Mouse (Mus musculus): ENCODE measurements around the gene Nphs1. TPM values are rescaled to one million over a fixed set of nuclear protein-coding genes. Genes with fewer than 3 reads are reported as not detected.
"Not testable (repeated sequence)": the region's sequence is repeated elsewhere in the genome, so short reads cannot be mapped to it uniquely, and the experiment has no call there.

Gene Nphs1
- polyA plus RNA-seq, 1 experiment from 2014 or later, result not detected

DNA sequence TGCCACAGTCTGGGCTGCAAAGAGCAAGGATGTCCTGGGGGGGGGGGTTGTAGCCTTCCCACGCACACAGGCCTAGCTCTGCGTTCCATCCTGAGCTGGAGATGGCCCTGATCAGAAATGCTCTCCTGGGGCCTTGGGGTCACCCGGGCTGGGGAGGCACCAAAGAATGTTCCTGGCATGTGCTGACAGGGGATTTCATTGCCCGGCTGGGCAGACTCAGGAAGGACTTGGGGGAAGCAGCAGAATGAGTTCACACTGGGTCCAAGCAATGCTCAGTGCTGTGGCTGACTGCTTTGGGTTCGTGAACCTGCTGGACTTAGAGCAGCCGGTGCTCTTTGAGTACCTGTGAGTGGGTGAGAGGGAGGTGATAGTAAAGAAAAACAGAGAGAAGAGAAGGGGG is 1.4 kb downstream of the Nphs1 start:
- WGBS, result 41% methylated on average over 6 of the region's 6 CpGs
- no peaks in the 10 kb centered on the region for H3K36me3 ChIP-seq
- no peak overlapping the region for H3K9ac ChIP-seq (replicated peaks)

DNA sequence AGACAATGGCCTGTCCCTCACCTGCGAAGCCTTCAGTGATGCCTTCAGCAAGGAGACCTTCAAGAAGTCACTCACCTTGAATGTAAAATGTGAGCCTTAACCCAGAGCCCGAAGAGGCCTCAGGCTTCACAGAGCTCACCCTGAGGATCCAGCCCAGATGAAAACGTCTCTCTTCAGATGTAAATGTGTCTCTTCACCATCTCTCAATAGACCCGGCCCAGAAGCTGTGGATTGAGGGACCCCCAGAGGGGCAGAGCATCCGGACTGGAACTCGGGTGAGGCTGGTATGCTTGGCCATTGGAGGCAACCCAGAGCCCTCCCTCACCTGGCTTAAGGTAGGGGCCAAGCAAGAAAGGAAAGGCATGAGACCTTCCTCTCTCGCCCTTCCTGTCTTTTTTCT is 5.5 kb downstream of the Nphs1 start:
- no peak overlapping the region for H3K9ac ChIP-seq (replicated peaks)
- H3K9me3 ChIP-seq, result no peaks in the 10 kb centered on the region
- no peaks in the 10 kb centered on the region for H3K36me3 ChIP-seq
- 30% methylated on average over 7 of the region's 7 CpGs for WGBS
- H3K4me3 ChIP-seq (replicated peaks), result no peak overlapping the region
- no peak for ATAC-seq (ENCODE audit: insufficient number of reproducible peaks, insufficient read depth, low FRiP score, low TSS enrichment, low read depth)
- H3K27me3 ChIP-seq, result peaks cover 97% of the 10 kb centered on the region
- peaks cover 5% of the 10 kb centered on the region for H3K4me1 ChIP-seq (replicated peaks)
- no peak overlapping the region for H3K27ac ChIP-seq
- no peak overlapping the region for H3K4me2 ChIP-seq

More for the DNA sequence above, 1.4 kb downstream of the Nphs1 start:
- no peak overlapping the region for H3K27ac ChIP-seq
- H3K4me2 ChIP-seq, result no peak overlapping the region
- H3K4me1 ChIP-seq (replicated peaks), result peaks cover 14% of the 10 kb centered on the region
- H3K9me3 ChIP-seq, result no peaks in the 10 kb centered on the region; the same call in 1 of the 2 replicates
- no peak for ATAC-seq (ENCODE audit: insufficient number of reproducible peaks, insufficient read depth, low FRiP score, low TSS enrichment, low read depth)
- no peak overlapping the region for H3K4me3 ChIP-seq (replicated peaks)
- peaks cover 97% of the 10 kb centered on the region for H3K27me3 ChIP-seq

DNA sequence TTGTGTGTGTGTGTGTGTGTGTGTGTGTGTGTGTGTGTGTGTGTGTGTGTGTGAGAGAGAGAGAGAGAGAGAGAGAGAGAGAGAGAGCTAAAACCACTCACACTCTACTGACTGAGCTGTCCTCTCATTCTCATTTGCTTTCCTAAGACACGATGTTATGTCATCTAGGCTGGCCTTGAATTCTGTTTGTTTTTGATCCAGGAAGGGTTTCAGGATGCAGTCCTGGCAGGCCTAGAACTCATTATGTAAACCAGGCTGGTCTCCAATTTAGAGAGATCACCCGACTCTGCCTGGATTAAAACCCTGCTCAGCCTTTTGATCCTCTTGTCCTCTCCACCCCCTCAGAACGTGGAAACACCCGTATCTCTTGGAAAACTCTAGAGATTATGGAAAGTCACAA is 5.9 kb downstream of the Nphs1 start:
- Histone ChIP-seq H3K4me1 (replicated peaks) (peaks cover 5% of the 10 kb centered on the region), H3K4me2 (no peak overlapping the region), H3K36me3 (no peaks in the 10 kb centered on the region), H3K9me3 (no peaks in the 10 kb centered on the region), H3K27ac (no peak overlapping the region), H3K4me3 (replicated peaks) (no peak overlapping the region), H3K9ac (replicated peaks) (no peak overlapping the region), H3K27me3 (peaks cover 95% of the 10 kb centered on the region)
- WGBS, result 24% methylated on average over 4 of the region's 4 CpGs
- ATAC-seq (ENCODE audit: insufficient number of reproducible peaks, insufficient read depth, low FRiP score, low TSS enrichment, low read depth), result no peak

DNA sequence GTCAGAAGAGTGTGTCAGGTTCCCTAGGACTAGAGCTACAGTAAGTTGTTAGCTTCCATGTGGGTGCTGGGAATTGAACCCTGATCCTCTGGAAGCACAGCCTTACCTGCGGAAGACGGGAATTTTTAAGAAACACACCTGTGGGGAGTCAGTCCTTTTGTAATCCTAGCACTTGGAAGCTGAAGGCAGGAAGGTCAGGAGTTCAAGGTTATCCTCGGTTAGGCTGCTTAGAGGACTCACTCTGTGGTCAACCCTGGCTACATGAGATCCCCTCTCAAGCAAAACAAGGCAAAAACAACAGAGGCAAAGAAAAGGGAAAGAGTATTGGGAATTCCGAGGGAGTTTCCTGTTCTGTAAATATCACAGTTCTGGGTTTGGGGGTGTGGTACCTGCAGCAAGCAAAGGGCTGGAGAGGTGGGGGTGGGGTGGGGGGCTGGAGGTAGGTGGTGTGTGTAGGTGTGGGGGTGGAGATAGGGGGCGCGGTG is 6.7 kb downstream of the Nphs1 start:
- Histone ChIP-seq H3K4me3 (replicated peaks) (no peak overlapping the region), H3K27me3 (peaks cover 86% of the 10 kb centered on the region), H3K9ac (replicated peaks) (no peak overlapping the region), H3K4me1 (replicated peaks) (peaks cover 5% of the 10 kb centered on the region), H3K4me2 (no peak overlapping the region), H3K9me3 (no peaks in the 10 kb centered on the region), H3K36me3 (no peaks in the 10 kb centered on the region), H3K27ac (no peak overlapping the region)
- 13% methylated on average over 6 of the region's 6 CpGs for WGBS
- no peak for ATAC-seq (ENCODE audit: insufficient number of reproducible peaks, insufficient read depth, low FRiP score, low TSS enrichment, low read depth)

DNA sequence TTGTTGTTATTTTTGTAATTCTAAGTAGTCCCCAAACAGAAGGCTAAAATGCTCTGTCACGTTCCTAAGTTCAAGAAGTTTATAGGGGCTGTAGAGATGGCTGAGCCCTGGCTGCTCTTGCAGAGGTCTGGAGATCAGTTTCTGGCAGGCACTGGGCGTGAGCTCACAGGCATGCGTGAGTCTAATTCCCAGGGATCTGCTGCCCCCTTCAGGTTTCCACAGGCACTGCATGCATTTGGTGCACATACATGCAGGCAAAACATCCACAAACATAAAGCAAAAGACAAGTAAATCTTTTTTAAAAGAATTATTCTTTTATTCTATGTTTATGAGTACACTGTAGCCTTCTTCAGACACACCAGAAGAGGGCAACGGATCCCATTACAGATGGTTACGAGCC is 14.3 kb downstream of the Nphs1 start:
- no peak overlapping the region for H3K9ac ChIP-seq (replicated peaks)
- no peaks in the 10 kb centered on the region for H3K36me3 ChIP-seq
- peaks cover 6% of the 10 kb centered on the region; the same call in 1 of the 2 replicates for H3K9me3 ChIP-seq
- peaks cover 2% of the 10 kb centered on the region; the same call in 1 of the 2 replicates for H3K4me1 ChIP-seq (replicated peaks)
- H3K4me2 ChIP-seq, result no peak overlapping the region
- no peak overlapping the region for H3K27ac ChIP-seq
- no peak overlapping the region for H3K4me3 ChIP-seq (replicated peaks)
- 39% methylated on average over 5 of the region's 5 CpGs for WGBS
- no peak for ATAC-seq (ENCODE audit: insufficient number of reproducible peaks, insufficient read depth, low FRiP score, low TSS enrichment, low read depth)
- H3K27me3 ChIP-seq, result peaks cover 18% of the 10 kb centered on the region

DNA sequence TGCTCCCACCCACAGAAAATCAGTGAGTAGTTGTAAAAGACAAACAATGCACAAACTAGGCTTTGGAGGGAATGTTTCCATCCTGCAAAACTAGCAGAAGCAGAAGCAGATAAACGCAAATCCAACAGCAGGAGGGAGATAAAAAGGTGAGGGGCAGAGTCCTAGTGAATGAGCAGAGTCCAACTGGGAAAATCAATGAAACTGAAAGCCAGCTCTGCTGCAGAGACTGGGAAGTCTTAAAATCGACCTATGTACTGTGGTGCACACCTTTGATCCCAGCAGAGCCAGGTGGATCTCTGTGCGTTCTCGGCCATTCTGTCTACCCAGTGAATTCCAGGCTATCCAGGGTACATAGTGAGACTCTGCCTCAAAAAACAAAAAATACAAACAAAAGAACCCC is 16.9 kb downstream of the Nphs1 start:
- peaks cover 25% of the 10 kb centered on the region for H3K27me3 ChIP-seq
- H3K27ac ChIP-seq, result no peak overlapping the region
- no peak overlapping the region for H3K4me3 ChIP-seq (replicated peaks)
- H3K36me3 ChIP-seq, result no peaks in the 10 kb centered on the region
- no peak for ATAC-seq (ENCODE audit: insufficient number of reproducible peaks, insufficient read depth, low FRiP score, low TSS enrichment, low read depth)
- H3K4me1 ChIP-seq (replicated peaks), result 0 out of 2 replicates have a peak, but pooled peaks cover 4% of the 10 kb centered on the region
- no peak overlapping the region for H3K4me2 ChIP-seq
- 74% methylated on average over 4 of the region's 4 CpGs for WGBS
- H3K9me3 ChIP-seq, result peaks cover 6% of the 10 kb centered on the region; the same call in 1 of the 2 replicates
- no peak overlapping the region for H3K9ac ChIP-seq (replicated peaks)

DNA sequence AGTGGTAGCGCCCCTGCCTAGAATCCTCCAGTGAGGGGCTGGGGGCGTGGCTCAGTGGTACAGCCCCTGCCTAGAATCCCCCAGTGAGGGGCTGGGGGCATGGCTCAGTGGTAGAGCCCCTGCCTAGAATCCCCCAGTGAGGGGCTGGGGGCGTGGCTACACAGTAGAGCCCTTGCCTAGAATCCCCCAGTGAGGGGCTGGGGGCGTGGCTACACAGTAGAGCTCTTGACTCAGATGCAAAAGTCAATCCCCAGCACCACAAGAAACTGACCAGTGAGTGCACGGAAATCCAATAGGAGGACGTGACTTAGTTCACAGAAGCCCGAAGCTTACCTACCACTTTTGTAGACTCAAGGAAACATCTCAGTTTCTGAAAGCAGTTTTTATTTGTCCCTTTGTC is 18.0 kb downstream of the Nphs1 start:
- not testable (repeated sequence) for H3K27ac ChIP-seq; H3K4me2 ChIP-seq; H3K4me1 ChIP-seq (replicated peaks); H3K9me3 ChIP-seq; H3K9ac ChIP-seq (replicated peaks); ATAC-seq (ENCODE audit: insufficient number of reproducible peaks, insufficient read depth, low FRiP score, low TSS enrichment, low read depth); H3K36me3 ChIP-seq; H3K4me3 ChIP-seq (replicated peaks)
- 87% methylated on average over 7 of the region's 7 CpGs for WGBS
- peaks cover 27% of the 10 kb centered on the region for H3K27me3 ChIP-seq

DNA sequence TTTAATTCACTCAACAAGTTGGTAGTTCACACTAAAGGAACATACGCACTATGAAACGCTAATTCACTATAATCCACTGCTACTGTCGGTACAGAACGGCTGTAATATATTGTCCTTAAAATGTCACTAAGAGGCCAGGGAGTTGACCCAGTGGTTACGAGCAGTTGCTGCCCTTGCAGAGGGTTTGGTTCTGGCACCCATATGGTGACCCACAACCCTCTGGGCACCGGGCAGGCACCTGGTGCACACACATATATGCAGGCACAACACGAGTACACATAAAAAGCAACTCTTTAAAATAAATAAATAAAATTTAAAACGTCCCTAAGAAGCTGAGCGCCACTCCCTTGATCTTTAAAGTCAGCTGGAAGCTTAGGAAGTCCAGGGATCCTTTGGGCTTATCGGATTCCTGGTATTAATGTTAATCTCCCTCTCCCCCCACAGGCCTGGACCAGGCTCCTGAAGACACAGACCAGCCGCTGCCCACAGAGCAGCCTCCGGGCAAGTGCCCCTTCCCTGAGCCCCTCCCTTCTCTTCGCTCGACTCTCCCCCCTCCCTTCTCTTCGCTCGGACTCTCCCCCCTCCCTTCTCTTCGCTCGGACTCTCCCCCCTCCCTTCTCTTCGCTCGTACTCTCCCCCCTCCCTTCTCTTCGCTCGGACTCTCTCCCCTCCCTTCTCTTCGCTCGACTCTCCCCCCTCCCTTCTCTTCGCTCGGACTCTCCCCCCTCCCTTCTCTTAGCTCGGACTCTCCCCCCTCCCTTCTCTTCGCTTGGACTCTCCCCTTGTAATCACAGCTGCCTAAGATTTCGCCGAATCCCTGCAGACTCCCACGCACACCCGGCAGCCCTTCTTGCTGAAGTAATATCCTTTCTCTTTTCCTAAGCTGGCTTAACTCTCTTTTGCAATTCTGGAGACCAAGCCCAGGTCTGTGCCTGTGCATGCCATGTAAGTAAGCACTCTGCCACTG is 19.6 kb downstream of the Nphs1 start:
- Histone ChIP-seq H3K9me3 (no peaks in the 10 kb centered on the region; the same call in 1 of the 2 replicates), H3K4me2 (peak overlapping the region; percentile 55), H3K27ac (no peak overlapping the region), H3K4me1 (replicated peaks) (0 out of 2 replicates have a peak, but pooled peaks cover 4% of the 10 kb centered on the region), H3K27me3 (peaks cover 38% of the 10 kb centered on the region), H3K36me3 (no peaks in the 10 kb centered on the region), H3K9ac (replicated peaks) (no peak overlapping the region), H3K4me3 (replicated peaks) (peak overlapping the region; percentile 25)
- no peak for ATAC-seq (ENCODE audit: insufficient number of reproducible peaks, insufficient read depth, low FRiP score, low TSS enrichment, low read depth)
- 5% methylated on average over 32 of the region's 32 CpGs for whole genome bisulfite sequencing

DNA sequence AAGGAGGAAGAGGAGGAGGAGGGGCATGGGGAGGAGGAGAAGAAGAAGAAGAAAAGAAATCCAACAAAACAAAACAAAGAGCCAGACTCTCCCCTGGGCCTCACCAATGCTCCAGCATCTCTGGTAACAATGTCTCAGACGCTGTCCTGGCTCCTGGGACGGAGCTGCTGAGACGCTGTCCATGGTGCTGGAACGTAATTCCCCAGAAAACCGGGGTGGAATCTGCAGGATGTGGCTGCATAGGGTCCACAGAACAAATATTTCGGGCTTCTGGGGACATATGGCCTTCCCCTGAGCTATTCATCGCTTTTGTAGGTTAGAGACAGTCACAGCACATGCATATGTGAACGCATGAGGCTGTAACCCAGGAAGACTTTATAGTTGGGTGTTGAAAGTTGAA is 26.1 kb downstream of the Nphs1 start:
- Histone ChIP-seq H3K9me3 (no peaks in the 10 kb centered on the region), H3K4me1 (replicated peaks) (no peaks in the 10 kb centered on the region), H3K27ac (no peak overlapping the region), H3K9ac (replicated peaks) (no peak overlapping the region), H3K27me3 (peaks cover 28% of the 10 kb centered on the region), H3K4me2 (no peak overlapping the region), H3K4me3 (replicated peaks) (no peak overlapping the region), H3K36me3 (no peaks in the 10 kb centered on the region)
- no peak for ATAC-seq (ENCODE audit: insufficient number of reproducible peaks, insufficient read depth, low FRiP score, low TSS enrichment, low read depth)
- WGBS, result 17% methylated on average over 8 of the region's 8 CpGs

DNA sequence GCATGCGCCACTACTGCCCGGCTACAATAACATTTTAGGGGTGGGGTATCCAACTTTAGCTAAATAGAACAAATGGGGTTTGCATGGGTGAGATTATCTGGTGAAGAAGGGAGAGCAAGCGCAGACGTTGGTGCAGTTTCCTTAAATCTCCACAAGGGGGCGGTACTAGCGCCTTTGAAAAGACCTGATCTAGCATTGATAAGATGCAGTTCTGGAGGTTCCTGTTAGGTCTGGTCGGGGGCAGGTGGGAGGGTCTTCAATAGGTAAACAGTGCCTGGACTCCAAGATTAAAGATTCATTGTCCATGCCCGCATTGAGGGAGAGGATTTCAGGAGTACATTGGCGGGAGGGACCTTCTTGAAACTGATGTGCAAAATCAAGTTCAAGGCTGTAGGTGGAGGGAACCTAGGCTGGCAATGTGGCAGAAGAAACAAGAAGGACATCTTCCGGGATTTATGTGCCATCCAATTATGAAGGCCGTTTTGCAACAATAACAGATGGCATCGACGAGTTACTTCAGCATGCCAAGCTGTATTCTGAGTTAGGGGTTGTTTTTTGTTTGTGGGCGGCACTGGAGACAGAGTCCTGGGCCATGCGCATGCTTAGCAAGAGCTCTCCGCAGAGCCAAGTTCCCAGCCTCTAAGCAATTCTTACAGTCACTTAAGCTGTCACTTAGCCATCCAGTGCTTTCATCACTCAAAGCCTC is 32.3 kb downstream of the Nphs1 start:
- no peak for ATAC-seq (ENCODE audit: insufficient number of reproducible peaks, insufficient read depth, low FRiP score, low TSS enrichment, low read depth)
- 33% methylated on average over 16 of the region's 16 CpGs for WGBS

DNA sequence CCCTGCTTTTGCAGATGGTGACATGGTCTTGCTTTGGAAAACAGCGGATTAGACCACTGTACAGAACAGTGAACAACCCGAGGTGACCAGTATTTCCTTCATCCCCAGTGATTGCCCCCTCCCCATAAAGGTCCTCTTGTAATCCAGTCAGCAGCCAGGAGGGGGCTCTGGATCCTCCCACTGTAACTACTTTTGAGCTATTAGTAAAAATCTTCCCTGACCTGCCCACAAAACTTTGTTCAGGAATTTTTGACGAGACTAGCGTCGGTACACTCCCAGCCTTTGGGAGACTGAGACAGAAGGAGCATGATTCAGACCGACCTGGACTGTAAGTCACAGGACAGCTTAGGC is 32.8 kb downstream of the Nphs1 start:
- no peaks in the 10 kb centered on the region for H3K36me3 ChIP-seq
- no peak for ATAC-seq (ENCODE audit: insufficient number of reproducible peaks, insufficient read depth, low FRiP score, low TSS enrichment, low read depth)
- no peaks in the 10 kb centered on the region for H3K4me1 ChIP-seq (replicated peaks)
- no peak overlapping the region for H3K9ac ChIP-seq (replicated peaks)
- peaks cover 30% of the 10 kb centered on the region for H3K27me3 ChIP-seq
- H3K4me3 ChIP-seq (replicated peaks), result no peak overlapping the region
- WGBS, result 27% methylated on average over 6 of the region's 6 CpGs
- no peak overlapping the region for H3K4me2 ChIP-seq
- no peaks in the 10 kb centered on the region for H3K9me3 ChIP-seq
- H3K27ac ChIP-seq, result no peak overlapping the region

More for the DNA sequence above, 32.3 kb downstream of the Nphs1 start:
- no peaks in the 10 kb centered on the region for H3K9me3 ChIP-seq
- no peak overlapping the region for H3K4me2 ChIP-seq
- H3K27me3 ChIP-seq, result peaks cover 30% of the 10 kb centered on the region
- no peak overlapping the region for H3K4me3 ChIP-seq (replicated peaks)
- H3K27ac ChIP-seq, result no peak overlapping the region
- no peak overlapping the region for H3K9ac ChIP-seq (replicated peaks)
- no peaks in the 10 kb centered on the region for H3K36me3 ChIP-seq
- H3K4me1 ChIP-seq (replicated peaks), result no peaks in the 10 kb centered on the region
